Mouse (Mus musculus): ENCODE data around the gene Mc3r.

Gene Mc3r

DNA sequence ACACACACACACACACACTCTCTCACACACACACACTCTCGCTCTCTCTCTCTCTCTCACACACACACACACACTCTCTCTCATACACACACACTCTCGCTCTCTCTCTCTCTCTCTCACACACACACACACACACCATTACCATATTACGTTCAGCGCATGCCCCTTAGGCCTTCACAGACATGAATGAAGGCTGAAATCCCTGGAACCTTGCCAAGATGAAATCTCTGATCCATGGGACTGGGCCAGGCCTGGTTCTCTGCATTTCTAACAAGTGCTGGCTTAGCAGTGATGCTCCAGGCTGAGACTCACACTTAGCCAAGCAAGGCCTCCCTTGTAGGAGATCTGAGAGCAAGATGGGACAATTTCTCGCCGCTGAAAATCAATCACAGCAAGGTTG is 8.1 kb downstream of the Mc3r start:
- no peak for DNase-seq (ENCODE audit: low spot score in 2 of 2)

DNA sequence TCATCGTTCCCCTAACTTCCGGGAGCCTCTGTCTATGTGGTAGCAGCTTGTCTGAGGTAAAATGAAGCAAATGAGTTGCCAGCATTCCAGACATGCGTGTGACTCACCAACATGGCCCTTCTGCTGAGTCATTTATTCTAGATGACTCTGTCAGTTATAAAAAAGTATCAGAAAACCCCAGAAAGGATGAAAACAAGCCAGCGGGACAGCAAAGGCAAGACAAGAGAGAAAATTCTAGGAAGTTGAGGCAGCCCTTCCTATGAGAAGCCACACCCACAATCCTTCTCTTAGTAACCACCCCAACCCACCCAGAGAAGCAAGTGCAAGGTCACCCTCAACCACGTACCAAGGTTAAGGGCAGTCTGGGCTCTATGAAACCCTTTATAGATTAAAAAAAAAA is 8.7 kb downstream of the Mc3r start:
- DNase-seq (ENCODE audit: low spot score in 2 of 2), result no peak

DNA sequence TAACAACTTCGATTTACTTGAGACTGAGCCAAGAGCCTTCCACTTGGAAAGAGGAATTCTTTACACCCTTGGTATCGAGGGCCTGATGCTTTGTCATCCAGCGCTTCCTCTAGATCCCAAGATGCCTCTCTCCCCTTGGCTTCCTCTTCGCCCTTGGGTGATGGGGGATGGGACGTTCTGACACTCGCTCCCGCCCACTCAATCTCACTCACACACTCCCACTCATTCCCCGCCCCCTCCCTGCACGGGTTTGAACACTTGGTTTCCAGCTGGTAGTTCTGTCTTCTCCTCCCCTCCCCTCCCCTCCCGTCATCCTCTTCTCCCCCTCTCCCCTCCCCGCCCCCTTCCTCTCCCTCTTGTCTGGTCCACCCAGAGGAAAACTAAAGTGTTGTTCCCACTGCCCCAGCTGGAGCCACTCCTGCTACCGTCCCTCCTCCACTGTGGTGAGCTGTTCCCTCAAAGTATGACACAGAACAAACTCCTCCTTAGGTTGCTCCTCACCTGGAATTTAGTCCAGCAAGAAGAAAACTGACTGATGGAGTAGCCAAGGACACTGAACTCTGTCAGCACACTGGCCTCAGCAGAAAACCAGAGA is 9.3 kb downstream of the Mc3r start:
- DNase-seq (ENCODE audit: low spot score in 2 of 2), result no peak

DNA sequence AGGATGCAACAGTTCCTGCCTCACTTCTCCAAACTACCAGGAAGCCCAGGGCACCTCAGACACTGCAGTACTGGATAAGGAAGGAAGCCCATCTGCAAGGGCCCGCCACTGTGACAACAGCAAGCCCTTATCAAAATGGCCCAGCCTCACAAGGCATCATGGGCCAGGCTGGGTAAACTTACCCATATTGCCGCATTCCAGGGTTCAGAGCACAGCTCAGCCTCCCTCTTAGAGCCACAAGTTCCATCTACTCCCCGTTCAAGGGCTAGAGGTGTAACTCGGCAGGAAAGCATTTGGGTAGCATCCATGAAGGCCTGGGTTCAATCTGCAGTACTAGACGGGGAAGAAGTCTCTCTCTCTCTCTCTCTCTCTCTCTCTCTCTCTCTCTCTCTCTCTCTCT is 11.8 kb downstream of the Mc3r start:
- no peak for DNase-seq (ENCODE audit: low spot score in 2 of 2)

DNA sequence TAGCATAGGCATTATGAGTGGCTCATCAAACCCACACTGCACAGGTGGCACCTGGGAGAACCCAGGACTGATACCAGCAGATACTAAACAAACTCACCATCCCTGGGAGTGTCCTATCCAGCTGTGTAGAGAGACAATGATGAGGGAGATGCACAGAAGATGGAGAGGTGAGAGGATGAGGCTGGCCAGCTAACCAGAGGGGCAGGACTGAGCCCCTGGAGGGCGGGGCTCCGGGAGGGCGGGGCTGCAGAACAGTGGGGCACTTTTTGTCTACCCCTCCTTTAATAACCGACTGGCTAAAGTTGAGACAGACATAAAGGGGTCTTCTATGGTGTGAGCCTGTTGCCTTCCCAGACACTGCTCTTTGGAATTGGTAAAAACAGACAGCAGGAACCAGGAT is 13.1 kb downstream of the Mc3r start:
- DNase-seq (ENCODE audit: low spot score in 2 of 2), result no peak

DNA sequence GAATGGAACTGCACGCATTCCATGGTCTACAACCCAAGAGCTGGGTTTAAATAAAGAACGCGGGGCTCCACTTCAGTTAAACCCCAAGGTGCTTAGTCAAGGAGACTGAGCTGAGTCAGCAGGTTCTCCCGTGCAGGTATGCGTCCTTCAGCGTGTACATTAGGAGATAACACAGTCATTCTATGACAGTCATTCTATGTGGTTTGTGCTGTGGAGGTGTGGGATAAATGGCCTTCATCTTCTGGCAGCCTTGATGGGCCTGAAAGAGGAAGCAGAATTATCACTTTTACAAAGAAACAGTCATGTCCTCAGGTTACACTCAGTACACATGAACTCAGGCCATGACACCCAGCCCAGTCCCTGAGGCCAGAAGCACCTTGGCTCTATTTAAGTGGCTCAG is 14.9 kb downstream of the Mc3r start:
- DNase-seq (ENCODE audit: low spot score in 2 of 2), result no peak

DNA sequence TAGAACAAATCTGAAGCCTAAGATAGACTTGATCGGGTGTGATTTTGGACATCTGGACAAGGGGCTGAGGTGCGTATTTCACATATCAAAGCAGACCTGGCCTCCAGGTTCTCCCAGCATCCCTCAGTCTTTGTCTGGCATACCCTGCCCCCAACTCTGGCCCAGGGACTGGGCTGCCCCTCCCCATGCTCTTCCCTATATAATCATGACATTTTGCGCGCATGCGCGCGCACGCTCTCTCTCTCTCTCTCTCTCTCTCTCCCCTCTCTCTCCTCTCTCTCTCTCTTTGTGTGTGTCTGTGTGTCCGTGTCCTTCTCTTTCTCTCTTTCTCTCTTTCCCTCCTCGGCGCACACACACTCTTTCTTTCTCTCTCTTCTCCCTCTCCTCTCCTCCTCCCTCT is 21.6 kb downstream of the Mc3r start:
- DNase-seq (ENCODE audit: low spot score in 2 of 2), result no peak

DNA sequence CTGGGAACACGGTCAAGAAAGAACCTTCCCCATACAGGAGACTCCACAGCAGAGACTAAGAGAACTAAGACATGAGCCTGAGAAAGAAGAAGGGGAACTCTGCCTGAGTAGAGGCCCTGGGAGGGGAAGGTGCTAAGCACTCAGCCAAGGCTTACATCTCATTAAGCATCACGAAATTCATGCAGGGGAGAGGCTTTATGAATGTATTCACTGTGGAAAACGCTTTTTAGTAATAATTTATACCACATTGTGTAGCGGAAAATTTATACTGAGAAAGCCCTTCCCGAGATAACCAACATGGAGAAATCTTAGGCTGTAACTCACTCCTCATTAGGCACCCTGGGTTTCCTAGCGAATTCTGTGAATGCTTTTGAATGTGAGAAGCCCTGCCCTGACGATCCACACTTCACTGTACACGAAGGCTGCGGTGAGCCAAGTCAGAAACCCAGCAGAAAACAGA is 22.2 kb downstream of the Mc3r start:
- DNase-seq (ENCODE audit: low spot score in 2 of 2), result no peak

DNA sequence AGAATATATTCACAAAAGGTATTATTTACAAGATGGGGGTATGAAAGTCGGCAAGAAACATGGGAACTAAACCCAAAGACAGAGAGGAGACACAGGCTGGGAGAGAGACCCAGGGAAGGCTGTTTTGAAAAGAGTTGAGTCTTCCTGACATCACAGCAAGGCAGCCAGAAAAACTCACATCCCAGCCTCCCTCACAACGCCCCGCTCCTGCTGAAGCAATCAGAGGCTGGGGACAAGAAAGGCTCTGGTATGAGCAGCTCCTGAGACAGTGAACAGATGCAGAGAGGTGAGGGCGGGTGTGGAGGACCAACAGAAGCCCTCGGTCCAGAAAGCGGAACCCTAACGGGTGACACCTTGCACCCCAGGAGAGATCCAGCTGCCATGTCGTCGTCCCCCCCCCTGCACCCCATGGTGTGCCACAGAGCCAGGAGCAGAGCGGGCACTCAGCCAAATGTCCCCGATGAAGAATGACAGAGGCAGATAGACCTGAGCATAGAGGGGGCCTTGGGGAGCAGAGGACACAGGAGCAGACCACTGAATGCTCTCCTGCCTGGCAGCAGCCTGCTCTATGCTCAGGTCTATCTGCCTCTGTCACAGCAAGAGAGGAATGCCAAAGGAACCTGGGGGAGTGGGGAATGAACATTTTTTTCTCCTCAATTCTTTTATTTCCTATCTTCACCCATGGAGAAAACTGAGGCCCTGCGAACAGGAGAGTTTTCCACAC is 22.8 kb downstream of the Mc3r start:
- DNase-seq (ENCODE audit: low spot score in 2 of 2), result peak in 1 of 2 experiments; percentile 40

DNA sequence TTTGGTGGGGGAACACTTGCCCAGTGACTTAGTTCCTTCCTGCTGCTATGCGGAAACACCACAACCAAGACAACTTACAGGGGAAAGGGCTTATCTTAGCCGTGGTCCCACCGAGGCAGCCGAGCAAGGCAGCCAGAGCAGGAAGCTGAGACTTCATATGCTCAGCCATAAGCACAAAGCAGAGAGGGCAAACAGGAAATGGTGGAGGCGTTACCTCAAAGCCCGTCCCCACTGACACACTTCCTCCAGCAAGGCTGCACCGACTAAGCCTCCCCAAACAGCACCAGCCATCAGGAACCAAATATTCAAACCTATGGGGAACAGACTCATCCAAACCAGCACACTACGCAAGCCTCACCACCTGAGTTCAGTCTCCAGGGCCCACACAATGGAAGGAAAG is 26.4 kb downstream of the Mc3r start:
- no peak for DNase-seq (ENCODE audit: low spot score in 2 of 2)

DNA sequence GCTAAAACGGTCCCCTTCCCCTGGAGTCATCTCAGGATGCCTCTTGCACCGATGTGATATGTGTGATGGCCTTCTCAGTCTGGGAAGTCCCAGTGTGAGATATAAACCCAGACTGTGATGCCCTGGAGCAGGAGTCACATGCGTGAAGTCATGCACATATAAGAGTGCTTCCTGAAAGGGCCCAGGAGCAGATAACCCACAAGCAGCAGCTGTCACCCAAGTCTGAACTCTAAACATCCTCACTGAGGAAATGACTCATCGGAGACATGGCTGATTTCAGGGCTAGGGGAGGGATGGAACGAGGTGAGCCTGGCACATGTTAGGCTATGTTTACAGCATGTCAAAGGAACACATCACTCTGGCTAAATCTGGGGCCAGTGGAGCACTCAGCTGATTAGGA is 27.9 kb downstream of the Mc3r start:
- no peak for DNase-seq (ENCODE audit: low spot score in 2 of 2)

DNA sequence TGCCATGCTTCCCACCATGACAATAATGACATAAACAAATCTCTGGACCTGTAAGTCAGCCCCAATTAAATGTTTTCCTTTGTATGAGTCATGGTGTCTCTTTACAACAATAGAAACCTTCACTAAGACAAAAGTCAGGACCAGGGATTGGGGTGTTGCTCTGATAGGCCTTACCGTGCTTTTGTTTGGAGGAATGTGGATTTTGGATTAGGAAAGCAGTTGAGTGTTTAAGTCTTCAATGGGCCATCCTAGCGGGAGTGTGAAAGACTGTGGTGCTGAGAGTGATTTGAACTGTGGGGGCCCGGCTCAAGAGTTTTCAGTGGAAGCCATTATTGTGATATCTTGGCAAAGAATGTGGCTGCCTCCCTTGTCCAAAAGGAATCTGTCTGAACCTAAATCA is 30.7 kb downstream of the Mc3r start:
- DNase-seq (ENCODE audit: low spot score in 2 of 2), result no peak

DNA sequence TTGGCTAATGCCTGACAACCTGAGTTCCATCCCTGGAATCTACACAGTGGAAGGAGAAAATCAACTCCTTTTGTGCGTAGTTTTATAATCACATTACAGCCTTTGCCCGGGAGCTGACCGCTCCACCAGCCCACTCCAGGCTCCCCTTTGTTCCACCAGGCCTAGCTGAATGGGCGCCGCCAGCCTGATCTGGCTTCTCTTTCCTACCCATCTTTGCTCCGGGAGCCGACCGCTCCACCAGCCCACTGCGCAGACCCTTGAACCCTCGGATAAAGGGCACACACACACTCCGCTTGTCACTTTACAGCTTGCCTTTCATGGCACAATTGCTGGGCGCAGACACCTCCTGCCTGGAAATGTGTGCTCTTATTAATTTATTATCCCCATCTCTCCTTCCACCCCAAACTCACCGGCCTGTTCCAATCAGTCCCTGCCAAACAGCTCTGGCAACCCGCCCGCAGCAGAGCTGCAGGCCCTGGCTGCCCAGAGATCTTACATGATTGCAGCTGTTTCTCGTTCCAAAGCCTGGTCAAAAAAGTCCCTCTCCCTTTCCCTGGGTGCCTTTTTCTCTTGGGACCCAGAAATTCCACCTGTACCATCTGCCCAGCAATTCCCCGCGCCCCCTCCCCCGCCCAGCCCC is 33.9 kb downstream of the Mc3r start:
- peak; percentile 74 to 83 for DNase-seq (ENCODE audit: low spot score in 2 of 2)

DNA sequence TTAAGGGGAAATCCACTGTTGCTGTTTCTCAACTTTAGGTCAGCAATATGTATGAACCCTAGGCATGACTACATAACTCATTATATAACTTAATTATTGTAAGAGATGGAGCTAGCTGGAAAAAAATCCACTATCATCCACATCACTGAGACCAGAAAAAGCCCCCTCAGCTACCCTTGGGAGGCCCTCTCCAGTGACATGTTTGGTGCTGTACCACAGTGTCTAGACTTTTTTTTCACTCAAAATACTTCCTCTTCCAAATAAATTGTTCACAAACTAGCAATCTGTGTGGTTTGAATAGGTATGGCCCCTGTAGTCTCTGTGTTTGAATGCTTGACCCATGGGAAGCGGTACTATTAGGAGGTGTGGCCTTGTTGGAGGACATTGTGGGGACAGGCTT is 39.4 kb downstream of the Mc3r start:
- DNase-seq (ENCODE audit: low spot score in 2 of 2), result no peak

DNA sequence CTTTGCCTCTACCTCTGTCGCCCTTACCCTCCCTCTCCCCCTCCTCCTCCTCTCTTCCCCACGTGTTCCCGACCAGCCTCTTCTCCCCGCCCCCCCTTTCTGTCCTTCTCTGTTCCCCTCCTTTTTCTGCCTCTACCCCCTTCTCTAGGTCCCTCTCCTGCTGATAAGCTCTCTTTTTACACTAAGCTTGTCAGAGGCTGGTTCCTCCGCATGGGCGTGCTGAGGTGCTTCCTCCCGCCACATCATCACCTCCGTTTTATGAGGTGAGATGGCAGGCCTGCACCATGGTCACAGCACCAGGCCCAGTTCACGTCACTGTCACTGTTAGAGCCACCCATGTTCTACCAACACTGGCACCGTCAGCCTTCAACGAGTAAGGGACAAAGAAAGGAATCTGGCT is 40.7 kb downstream of the Mc3r start:
- no peak for DNase-seq (ENCODE audit: low spot score in 2 of 2)

DNA sequence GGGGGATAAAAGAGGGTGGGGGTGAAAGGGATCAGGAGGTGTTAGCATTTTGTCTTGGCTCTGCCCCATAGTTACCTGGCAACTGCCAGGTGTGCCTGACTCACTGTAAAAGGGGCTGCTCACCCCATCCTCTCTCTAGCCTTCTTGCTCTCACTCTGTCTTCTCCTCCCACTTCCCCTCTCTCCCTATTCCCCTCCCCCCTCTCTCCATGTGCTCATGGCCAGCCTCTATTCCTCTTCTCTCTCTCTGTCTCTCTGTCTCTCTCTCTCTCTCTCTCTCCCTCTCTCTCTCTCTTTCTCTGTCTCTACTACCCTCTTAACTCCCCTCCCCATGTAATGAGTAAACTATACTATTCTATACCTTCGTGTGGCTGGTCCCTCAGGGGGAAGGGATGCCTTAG is 41.3 kb downstream of the Mc3r start:
- DNase-seq (ENCODE audit: low spot score in 2 of 2), result no peak

DNA sequence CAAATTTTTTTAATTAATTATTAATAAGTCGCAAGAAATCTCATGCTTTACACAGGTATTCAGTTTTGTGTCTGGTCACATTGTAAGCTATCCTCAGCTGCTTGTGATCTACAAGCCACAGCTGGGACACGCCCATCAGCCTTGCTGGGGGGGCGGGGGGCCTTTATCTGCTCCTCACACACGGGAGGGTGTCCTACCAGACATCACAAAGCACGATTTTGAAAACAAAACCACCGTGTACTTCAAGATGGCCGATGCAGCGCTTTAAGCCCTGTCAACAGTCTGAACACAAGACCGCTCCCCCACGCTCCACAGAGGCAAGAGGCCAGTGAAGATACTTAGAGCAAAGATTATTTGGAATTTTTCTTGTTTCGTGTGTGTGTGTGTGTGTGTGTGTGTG is 42.2 kb downstream of the Mc3r start:
- no peak for DNase-seq (ENCODE audit: low spot score in 2 of 2)

DNA sequence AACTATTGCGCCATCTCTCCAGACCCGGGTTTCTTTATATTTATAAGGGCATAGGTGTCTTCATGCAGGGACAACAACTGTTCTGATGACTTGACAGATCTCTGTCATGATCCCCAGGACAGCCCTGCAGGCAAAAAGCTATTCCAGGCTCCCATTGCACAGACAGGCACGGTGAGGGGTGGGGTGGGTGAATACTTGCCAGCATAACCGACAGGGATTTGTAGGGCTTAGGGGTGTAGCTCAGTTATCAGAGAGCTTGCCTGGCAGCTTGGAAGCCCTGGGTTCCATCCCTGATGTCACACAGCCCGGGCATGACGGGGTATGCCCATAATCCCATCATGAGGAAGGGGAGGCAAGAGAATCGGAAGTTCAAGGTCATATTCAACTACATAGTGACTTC is 42.7 kb downstream of the Mc3r start:
- no peak for DNase-seq (ENCODE audit: low spot score in 2 of 2)

DNA sequence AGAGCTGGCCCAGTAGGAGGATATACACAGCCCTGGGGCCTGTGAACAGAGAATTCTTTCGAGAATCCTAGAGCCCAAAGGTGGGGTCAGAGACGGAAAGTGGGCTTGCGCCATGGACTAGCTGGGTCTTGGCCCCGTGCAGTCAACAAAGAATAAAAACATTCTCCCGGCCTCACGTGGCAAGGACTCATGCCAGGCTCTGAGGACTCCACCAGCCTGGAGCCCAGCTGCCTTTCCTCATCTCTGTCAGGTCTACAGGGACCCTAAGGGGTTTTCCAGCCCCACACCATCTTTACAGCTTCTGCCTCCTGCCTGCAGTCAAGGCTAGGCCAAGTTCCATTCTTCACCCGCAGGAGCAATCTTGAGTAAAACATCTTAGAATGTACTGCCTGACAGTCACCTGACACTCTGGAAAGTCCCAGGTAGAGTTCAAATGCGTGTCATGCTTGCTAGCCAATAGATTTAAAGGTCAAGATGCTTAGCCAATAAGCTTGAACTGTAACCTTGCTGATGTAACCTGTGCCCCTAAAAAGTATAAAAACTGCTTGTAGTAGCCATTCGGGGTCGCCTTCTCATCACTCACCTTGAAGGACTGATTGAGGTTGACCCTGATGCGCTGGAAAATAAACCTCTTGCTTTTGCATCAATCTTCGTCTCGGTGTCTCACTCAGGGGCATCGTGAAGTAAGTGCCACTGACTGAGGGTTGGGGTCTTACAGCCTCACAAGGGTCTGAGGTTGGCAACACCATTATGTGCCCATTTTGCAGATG is 43.6 kb downstream of the Mc3r start:
- no peak for DNase-seq (ENCODE audit: low spot score in 2 of 2)

DNA sequence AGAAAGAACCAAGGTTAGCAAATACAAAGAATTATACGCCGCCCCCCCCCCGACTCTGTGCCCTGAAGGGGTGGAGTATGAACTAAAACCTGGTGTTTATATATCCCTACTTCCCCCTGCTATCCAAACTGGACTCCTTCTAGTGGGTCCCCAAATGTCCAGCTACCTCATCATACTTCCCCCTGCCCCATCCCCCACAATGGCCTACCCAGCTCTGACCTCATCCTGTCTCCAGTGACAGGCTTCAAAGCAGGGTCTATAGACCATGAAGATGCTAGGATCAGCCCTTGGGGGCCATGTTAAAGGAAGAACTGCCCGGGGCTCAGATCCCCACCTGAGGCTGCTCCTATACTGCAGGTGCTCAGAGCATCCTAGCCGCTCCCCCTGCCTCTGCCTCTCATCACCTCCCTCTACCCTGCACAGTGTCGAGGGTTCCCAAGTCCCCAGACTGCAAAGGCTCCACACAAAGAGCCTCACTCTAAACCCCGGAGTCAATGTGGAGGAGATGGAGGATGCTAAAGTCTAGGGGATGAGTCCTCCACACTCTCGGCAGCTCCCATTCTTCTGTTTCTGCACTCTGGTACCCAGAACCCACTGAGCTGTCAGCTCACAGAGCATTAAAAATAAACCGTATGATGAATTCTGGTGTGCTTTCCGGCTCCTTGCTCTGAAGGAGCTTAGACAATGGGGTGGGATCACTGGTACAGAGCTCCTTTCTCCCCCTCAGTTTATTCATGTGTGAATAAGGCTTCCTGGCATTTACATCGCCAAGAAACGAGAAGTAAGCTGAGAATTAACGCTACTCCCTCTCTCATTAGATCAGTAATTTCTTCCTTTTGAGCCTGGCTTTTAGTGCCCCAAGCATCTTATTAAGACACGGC is 44.5 kb downstream of the Mc3r start:
- no peak for DNase-seq (ENCODE audit: low spot score in 2 of 2)

DNA sequence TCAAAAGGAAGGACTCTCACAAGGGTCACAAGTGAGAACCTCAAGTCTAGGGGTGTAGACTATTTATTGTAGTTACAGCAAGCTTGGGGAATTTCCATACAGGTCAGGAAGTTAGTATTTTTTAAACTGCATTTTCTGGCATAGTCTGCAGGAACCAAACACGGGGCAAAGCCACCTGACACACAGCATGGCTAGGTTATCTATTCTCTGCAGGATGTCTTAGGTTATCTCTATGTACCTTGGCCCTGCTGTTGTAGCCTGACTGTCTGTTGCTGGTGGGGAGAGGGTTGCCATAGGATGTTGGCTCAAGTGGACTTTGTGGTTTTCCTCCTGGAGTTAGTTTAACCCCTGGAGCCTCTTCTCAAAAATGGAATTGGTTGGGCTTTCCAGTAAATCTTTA is 49.8 kb downstream of the Mc3r start:
- no peak for DNase-seq (ENCODE audit: low spot score in 2 of 2)

DNA sequence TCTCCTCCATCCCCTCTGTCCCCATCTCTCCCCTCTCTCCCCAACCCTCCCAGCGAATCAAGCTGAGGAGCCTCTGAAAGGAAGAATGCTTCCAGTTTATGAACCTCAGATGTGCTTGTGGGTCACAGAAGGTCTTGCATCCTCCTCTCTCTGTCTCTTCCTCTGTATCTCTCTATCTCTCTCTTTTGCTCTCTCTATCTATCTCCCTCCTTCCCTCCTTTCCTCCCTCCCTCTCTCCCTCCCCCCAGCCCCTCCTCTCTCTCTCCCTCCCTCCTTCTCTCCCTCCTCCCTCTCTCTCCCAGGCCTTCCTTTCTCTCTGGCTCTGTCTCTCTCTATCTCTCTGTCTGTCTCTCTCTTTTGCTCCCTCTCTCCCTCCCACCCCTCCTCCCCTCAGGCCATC is 50.2 kb downstream of the Mc3r start:
- no peak for DNase-seq (ENCODE audit: low spot score in 2 of 2)
